Mouse (Mus musculus) hindbrain, embryonic 10.5 days (tissue): ENCODE data around the gene Pcna. TPM values are rescaled to one million over a fixed set of nuclear protein-coding genes. Genes with fewer than 3 reads are reported as not detected.

Source experiments
- DNase-seq: peaks from one replicate; pipeline ENCODE4 v3.0.0-alpha.2; 2017; ENCODE audit warnings: low spot score
- H3K27ac ChIP-seq: fragments of 300-500 bp; sonication (generic); 2 replicates; pipeline ENCODE4 v1.5.1; 2016; ENCODE audit warnings: mild to moderate bottlenecking, moderate library complexity
- H3K27me3 ChIP-seq: fragments of 300-500 bp; sonication (generic); 2 replicates; pipeline ENCODE4 v1.6.1; 2016; ENCODE audit warnings: mild to moderate bottlenecking; ENCODE audit not compliant: poor library complexity, insufficient read depth, severe bottlenecking
- H3K36me3 ChIP-seq: fragments of 300-500 bp; sonication (generic); 2 replicates; pipeline ENCODE4 v1.6.1; 2016; ENCODE audit warnings: mild to moderate bottlenecking, moderate library complexity
- H3K4me1 ChIP-seq: fragments of 300-500 bp; sonication (generic); replicated peaks from 2 replicates; pipeline ENCODE4 v1.6.1; 2016; ENCODE audit warnings: mild to moderate bottlenecking
- H3K4me3 ChIP-seq: fragments of 300-500 bp; sonication (generic); 2 replicates; pipeline ENCODE4 v1.5.1; 2016; ENCODE audit warnings: mild to moderate bottlenecking, moderate library complexity
- H3K9me3 ChIP-seq: fragments of 300-500 bp; sonication (generic); 2 replicates; pipeline ENCODE4 v1.6.1; 2016; ENCODE audit warnings: mild to moderate bottlenecking, moderate library complexity
- WGBS: fragments of 180-500 bp; shearing (Covaris S2); methylation state at CpG from one replicate; pipeline ENCODE4 v1.1.7; 2016; 5-methylcytosine and 5-hydroxymethylcytosine counted together
- polyA plus RNA-seq: library from polyadenylated mRNA; unstranded; fragments of >200 nt; fragmentation: Nextera tagmentation; extraction: Ambion mirVana; gene quantifications from 2 replicates; pipeline ENCODE4 v1.2.1, GENCODE M21; 2016

The Pcna gene
- polyA plus RNA-seq, 1 experiment from 2014 or later, result 311 TPM

- no peak for DNase-seq
- Histone ChIP-seq H3K36me3 (peaks cover 16% of the 10 kb centered on the region), H3K27me3 (no peaks in the 10 kb centered on the region), H3K4me3 (no peak overlapping the region), H3K9me3 (0 out of 2 replicates have a peak, but pooled peaks cover 3% of the 10 kb centered on the region), H3K27ac (peak overlapping the region; percentile 69), H3K4me1 (peaks cover 41% of the 10 kb centered on the region)
- WGBS, result 72% methylated on average over 15 of the region's 15 CpGs
These were observed 30.3 kb upstream of the Pcna start for GRCm38 (mm10) chr2:132283236-132284070.

- DNase-seq, result no peak
- no peak overlapping the region for H3K4me3 ChIP-seq
- H3K4me1 ChIP-seq, result peaks cover 41% of the 10 kb centered on the region
- 0 out of 2 replicates have a peak, but pooled peaks cover 3% of the 10 kb centered on the region for H3K9me3 ChIP-seq
- H3K27ac ChIP-seq, result peak overlapping the region; percentile 69
- WGBS, result 39% methylated on average over 12 of the region's 12 CpGs
- no peaks in the 10 kb centered on the region for H3K27me3 ChIP-seq
- H3K36me3 ChIP-seq, result peaks cover 16% of the 10 kb centered on the region
These were observed 29.5 kb upstream of the Pcna start for GRCm38 (mm10) chr2:132282453-132283174.

GRCm38 (mm10) chr2:132281560-132282452, 28.7 kb upstream of the Pcna start:
- H3K27me3 ChIP-seq, result no peaks in the 10 kb centered on the region
- peaks cover 41% of the 10 kb centered on the region for H3K4me1 ChIP-seq
- H3K4me3 ChIP-seq, result no peak overlapping the region
- 61% methylated on average over 10 of the region's 10 CpGs for WGBS
- H3K27ac ChIP-seq, result no peak overlapping the region
- H3K36me3 ChIP-seq, result peaks cover 16% of the 10 kb centered on the region
- DNase-seq, result no peak
- H3K9me3 ChIP-seq, result no peaks in the 10 kb centered on the region

- no peak for DNase-seq
- Histone ChIP-seq H3K27me3 (no peaks in the 10 kb centered on the region), H3K36me3 (peaks cover 17% of the 10 kb centered on the region), H3K27ac (no peak overlapping the region), H3K4me3 (no peak overlapping the region), H3K4me1 (peaks cover 41% of the 10 kb centered on the region), H3K9me3 (no peaks in the 10 kb centered on the region)
- WGBS, result 94% methylated on average over 10 of the region's 10 CpGs
These were observed 27.5 kb upstream of the Pcna start for GRCm38 (mm10) chr2:132280518-132281120.

GRCm38 (mm10) chr2:132279978-132280377, 26.9 kb upstream of the Pcna start:
- Histone ChIP-seq H3K36me3 (peaks cover 14% of the 10 kb centered on the region), H3K27ac (no peak overlapping the region), H3K4me3 (no peak overlapping the region), H3K9me3 (no peaks in the 10 kb centered on the region), H3K4me1 (peaks cover 41% of the 10 kb centered on the region), H3K27me3 (no peaks in the 10 kb centered on the region)
- 79% methylated on average over 4 of the region's 4 CpGs for WGBS
- no peak for DNase-seq

- 72% methylated on average over 3 of the region's 3 CpGs for WGBS
- Histone ChIP-seq H3K9me3 (no peaks in the 10 kb centered on the region), H3K27ac (no peak overlapping the region), H3K4me3 (no peak overlapping the region), H3K36me3 (peaks cover 11% of the 10 kb centered on the region), H3K27me3 (no peaks in the 10 kb centered on the region), H3K4me1 (peaks cover 36% of the 10 kb centered on the region)
- DNase-seq, result no peak
These were observed 26.3 kb upstream of the Pcna start for GRCm38 (mm10) chr2:132279336-132279882.

- Histone ChIP-seq H3K36me3 (peaks cover 17% of the 10 kb centered on the region), H3K27ac (no peak overlapping the region), H3K4me1 (peaks cover 26% of the 10 kb centered on the region), H3K4me3 (no peak overlapping the region), H3K9me3 (no peaks in the 10 kb centered on the region), H3K27me3 (no peaks in the 10 kb centered on the region)
- WGBS, result 83% methylated on average over 8 of the region's 8 CpGs
- no peak for DNase-seq
These were observed 25.2 kb upstream of the Pcna start for GRCm38 (mm10) chr2:132278273-132278853.

GRCm38 (mm10) chr2:132276249-132276648, 23.1 kb upstream of the Pcna start:
- no peaks in the 10 kb centered on the region for H3K27me3 ChIP-seq
- H3K9me3 ChIP-seq, result no peaks in the 10 kb centered on the region
- H3K27ac ChIP-seq, result no peak overlapping the region
- H3K4me1 ChIP-seq, result peaks cover 11% of the 10 kb centered on the region; the same call in 1 of the 2 replicates
- no peak for DNase-seq
- H3K4me3 ChIP-seq, result no peak overlapping the region
- 88% methylated on average over 4 of the region's 4 CpGs for WGBS
- H3K36me3 ChIP-seq, result peaks cover 17% of the 10 kb centered on the region

GRCm38 (mm10) chr2:132275527-132275926, 22.4 kb upstream of the Pcna start:
- DNase-seq, result no peak
- H3K9me3 ChIP-seq, result no peaks in the 10 kb centered on the region
- H3K36me3 ChIP-seq, result peaks cover 13% of the 10 kb centered on the region
- no peaks in the 10 kb centered on the region for H3K27me3 ChIP-seq
- WGBS, result 74% methylated on average over 4 of the region's 4 CpGs
- no peak overlapping the region for H3K27ac ChIP-seq
- H3K4me3 ChIP-seq, result no peak overlapping the region
- H3K4me1 ChIP-seq, result peaks cover 11% of the 10 kb centered on the region; the same call in 1 of the 2 replicates

GRCm38 (mm10) chr2:132272694-132273389, 19.7 kb upstream of the Pcna start:
- H3K27ac ChIP-seq, result no peak overlapping the region
- peaks cover 6% of the 10 kb centered on the region; the same call in 1 of the 2 replicates for H3K4me1 ChIP-seq
- 75% methylated on average over 6 of the region's 6 CpGs for whole genome bisulfite sequencing
- H3K36me3 ChIP-seq, result peaks cover 11% of the 10 kb centered on the region
- H3K4me3 ChIP-seq, result no peak overlapping the region
- H3K27me3 ChIP-seq, result no peaks in the 10 kb centered on the region
- no peak for DNase-seq
- H3K9me3 ChIP-seq, result no peaks in the 10 kb centered on the region

- DNase-seq, result no peak
- Histone ChIP-seq H3K27me3 (no peaks in the 10 kb centered on the region), H3K4me3 (no peak overlapping the region), H3K9me3 (no peaks in the 10 kb centered on the region), H3K36me3 (peaks cover 8% of the 10 kb centered on the region), H3K27ac (no peak overlapping the region), H3K4me1 (peaks cover 6% of the 10 kb centered on the region; the same call in 1 of the 2 replicates)
- WGBS, result 90% methylated on average over 2 of the region's 2 CpGs
These were observed 17.3 kb upstream of the Pcna start for GRCm38 (mm10) chr2:132270331-132270951.
